ENCODE assay signal across 18 mouse cellular contexts in the genomic region with DNA sequence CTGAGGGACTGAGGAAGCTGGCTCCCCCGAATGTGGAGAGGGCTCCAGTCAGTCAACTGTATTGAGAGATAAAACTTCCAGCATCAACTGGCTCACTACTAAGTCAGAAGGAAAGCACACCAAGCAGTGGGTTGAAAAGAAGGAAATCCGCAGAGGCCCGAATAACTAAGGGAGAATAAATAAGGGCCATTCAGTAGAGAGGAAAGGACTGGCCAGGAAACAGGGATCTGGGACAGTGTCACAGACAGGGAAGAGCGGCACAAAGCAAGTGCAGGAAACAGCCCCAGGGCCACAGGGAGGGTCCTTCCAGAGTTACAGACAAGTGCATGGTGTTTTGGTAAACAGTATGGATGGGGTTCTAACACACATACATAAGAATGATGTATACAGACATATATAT.
DNase-seq lines count a peak whose midpoint lies in the region; ATAC-seq and TF ChIP-seq lines count a peak whose summit lies in the region.
"Had no signal": no experiment of that assay in that cellular context is flagged by ENCODE, and none has a peak within 500 bp of the region (broad histone marks: within the 10 kb centered on the region; RNA-seq: fewer than 3 reads in every experiment).

No protein-coding gene starts in this region.

- no peaks in the 10 kb centered on the region for H3K36me3 ChIP-seq in heart, embryonic 13.5 days
- no peaks in the 10 kb centered on the region for H3K36me3 ChIP-seq in kidney, embryonic 16.5 days (ENCODE audit: insufficient read depth, low read length)
- H3K36me3 ChIP-seq in lung, postnatal 0 days (ENCODE audit: insufficient read depth, low read length): no peaks in the 10 kb centered on the region
- H3K36me3 ChIP-seq in midbrain, embryonic 10.5 days: no peaks in the 10 kb centered on the region
- H3K36me3 ChIP-seq: embryonic facial prominence, embryonic 10.5 days; hindbrain, embryonic 13.5 days; intestine, embryonic 15.5 days; liver, embryonic 13.5 days; midbrain, embryonic 12.5 days; neural tube, embryonic 12.5 days had no signal

- H3K27me3 ChIP-seq in heart, embryonic 13.5 days (replicated peaks): no peaks in the 10 kb centered on the region
- no peaks in the 10 kb centered on the region for H3K27me3 ChIP-seq in kidney, embryonic 16.5 days (ENCODE audit: insufficient read depth, low read length)
- H3K27me3 ChIP-seq in lung, postnatal 0 days (replicated peaks; ENCODE audit: insufficient read depth, low read length): no peaks in the 10 kb centered on the region
- no peaks in the 10 kb centered on the region for H3K27me3 ChIP-seq in midbrain, embryonic 10.5 days (ENCODE audit: low read depth, poor library complexity, severe bottlenecking)
- H3K27me3 ChIP-seq: hindbrain, embryonic 13.5 days; intestine, embryonic 15.5 days; liver, embryonic 13.5 days; midbrain, embryonic 12.5 days; neural tube, embryonic 12.5 days had no signal

- no peak for TF ChIP-seq CTCF in lung, postnatal 0 days (IDR thresholded peaks at IDR 0.05)

- 53% methylated on average over 4 of the region's 4 CpGs for WGBS in heart, embryonic 13.5 days
- WGBS in kidney, embryonic 16.5 days: 62% methylated on average over 4 of the region's 4 CpGs
- WGBS in lung, postnatal 0 days: 61% methylated on average over 4 of the region's 4 CpGs
- WGBS in midbrain, embryonic 10.5 days: 68% methylated on average over 4 of the region's 4 CpGs

- H3K4me1 ChIP-seq in heart, embryonic 13.5 days: peaks cover 36% of the 10 kb centered on the region
- H3K4me1 ChIP-seq in kidney, embryonic 16.5 days (ENCODE audit: insufficient read depth, low read length): no peaks in the 10 kb centered on the region
- peaks cover 16% of the 10 kb centered on the region for H3K4me1 ChIP-seq in brown adipose tissue, adult 24 weeks (ENCODE audit: control insufficient read depth, insufficient read depth, insufficient read length, low read length)
- H3K4me1 ChIP-seq in lung, postnatal 0 days (ENCODE audit: insufficient read depth, low read depth, low read length): no peaks in the 10 kb centered on the region
- H3K4me1 ChIP-seq in midbrain, embryonic 10.5 days: peaks cover 3% of the 10 kb centered on the region; the same call in 1 of the 2 replicates
- H3K4me1 ChIP-seq: intestine, embryonic 15.5 days; liver, embryonic 13.5 days; midbrain, embryonic 12.5 days; neural tube, embryonic 12.5 days had no signal

- no peak for DNase-seq in heart, postnatal 25 days (ENCODE audit: low spot score)
- no peak for DNase-seq in kidney, adult 9 months
- peak; percentile 9 for DNase-seq in lung, postnatal 0 days (ENCODE audit: low spot score)
- no peak for DNase-seq in midbrain, embryonic 10.5 days (ENCODE audit: low spot score)
- DNase-seq: adrenal gland, postnatal 36 days; cerebellum, adult 2 months; cerebellum, postnatal 36 days; liver, embryonic 13.5 days; right cerebral cortex, postnatal 4 days had no signal

- no peak overlapping the region for H3K4me2 ChIP-seq in heart, embryonic 13.5 days
- H3K4me2 ChIP-seq in kidney, embryonic 16.5 days (replicated peaks; ENCODE audit: low read depth, low read length): no peak overlapping the region
- no peak overlapping the region for H3K4me2 ChIP-seq in lung, postnatal 0 days (replicated peaks; ENCODE audit: low read depth, low read length)
- H3K4me2 ChIP-seq: hindbrain, embryonic 13.5 days; intestine, embryonic 15.5 days; liver, embryonic 13.5 days; midbrain, embryonic 12.5 days; neural tube, embryonic 12.5 days had no signal

- no peak for TF ChIP-seq EP300 in lung, postnatal 0 days (IDR thresholded peaks at IDR 0.05)

- no peak overlapping the region for H3K4me3 ChIP-seq in heart, embryonic 13.5 days
- no peak overlapping the region for H3K4me3 ChIP-seq in kidney, embryonic 16.5 days (ENCODE audit: low read length)
- no peak overlapping the region for H3K4me3 ChIP-seq in brown adipose tissue, adult 24 weeks (ENCODE audit: insufficient read depth, low read depth, low read length)
- H3K4me3 ChIP-seq in lung, postnatal 0 days (ENCODE audit: low read depth, low read length): no peak overlapping the region
- H3K4me3 ChIP-seq in midbrain, embryonic 10.5 days: no peak overlapping the region
- H3K4me3 ChIP-seq: embryonic facial prominence, embryonic 10.5 days; hindbrain, embryonic 13.5 days; intestine, embryonic 15.5 days; liver, embryonic 13.5 days; midbrain, embryonic 12.5 days; neural tube, embryonic 12.5 days had no signal

- H3K9ac ChIP-seq in heart, embryonic 13.5 days: no peak overlapping the region
- no peak overlapping the region for H3K9ac ChIP-seq in kidney, embryonic 16.5 days (replicated peaks; ENCODE audit: low read length)
- H3K9ac ChIP-seq in lung, postnatal 0 days (replicated peaks; ENCODE audit: low read depth): no peak overlapping the region
- H3K9ac ChIP-seq: hindbrain, embryonic 13.5 days; intestine, embryonic 15.5 days; liver, embryonic 13.5 days; midbrain, embryonic 12.5 days; neural tube, embryonic 12.5 days had no signal

- no peak for ATAC-seq in heart, embryonic 13.5 days (ENCODE audit: extremely low read depth, insufficient number of reproducible peaks, low FRiP score, low TSS enrichment)
- peak; percentile 31; the same call in 1 of the 2 replicates for ATAC-seq in kidney, embryonic 16.5 days (ENCODE audit: low FRiP score, low TSS enrichment)
- peak; percentile 40; the same call in 1 of the 2 replicates for ATAC-seq in lung, postnatal 0 days
- ATAC-seq: intestine, embryonic 15.5 days had no signal

- H3K9me3 ChIP-seq in heart, embryonic 13.5 days: no peaks in the 10 kb centered on the region
- H3K9me3 ChIP-seq in kidney, embryonic 16.5 days (ENCODE audit: low read length): no peaks in the 10 kb centered on the region
- H3K9me3 ChIP-seq in lung, postnatal 0 days (ENCODE audit: low read length): no peaks in the 10 kb centered on the region
- H3K9me3 ChIP-seq in midbrain, embryonic 10.5 days (replicated peaks): no peaks in the 10 kb centered on the region
- H3K9me3 ChIP-seq: embryonic facial prominence, embryonic 10.5 days; hindbrain, embryonic 13.5 days; intestine, embryonic 15.5 days; liver, embryonic 13.5 days; midbrain, embryonic 12.5 days; neural tube, embryonic 12.5 days had no signal

- intact Hi-C loops in heart, postnatal 25 days (cut with DNase I): loop anchor here (2.0 kb wide), 2 partner anchors 21 to 39 kb away; no protein-coding TSS in a partner anchor

- peak overlapping the region; percentile 68 for H3K27ac ChIP-seq in heart, embryonic 13.5 days (replicated peaks)
- H3K27ac ChIP-seq in kidney, embryonic 16.5 days (ENCODE audit: low read length): peak overlapping the region; percentile 26; the same call in 1 of the 2 replicates
- H3K27ac ChIP-seq in brown adipose tissue, adult 24 weeks (replicated peaks; ENCODE audit: low read depth, low read length): peak overlapping the region; percentile 63
- H3K27ac ChIP-seq in lung, postnatal 0 days (ENCODE audit: low read length): peak overlapping the region; percentile 34; the same call in 1 of the 2 replicates
- H3K27ac ChIP-seq in midbrain, embryonic 10.5 days (replicated peaks): no peak overlapping the region
- H3K27ac ChIP-seq: embryonic facial prominence, embryonic 10.5 days; hindbrain, embryonic 13.5 days; intestine, embryonic 15.5 days; liver, embryonic 13.5 days; midbrain, embryonic 12.5 days; neural tube, embryonic 12.5 days; stomach, postnatal 0 days had no signal
